Mouse (Mus musculus): ENCODE data around the gene Car10. TPM values are rescaled to one million over a fixed set of nuclear protein-coding genes. Genes with fewer than 3 reads are reported as not detected.
"Not testable (repeated sequence)": the region's sequence is repeated elsewhere in the genome, so short reads cannot be mapped to it uniquely, and the experiment has no call there.

Car10 gene
- total RNA-seq, 1 experiment from 2014 or later, result not detected

DNA sequence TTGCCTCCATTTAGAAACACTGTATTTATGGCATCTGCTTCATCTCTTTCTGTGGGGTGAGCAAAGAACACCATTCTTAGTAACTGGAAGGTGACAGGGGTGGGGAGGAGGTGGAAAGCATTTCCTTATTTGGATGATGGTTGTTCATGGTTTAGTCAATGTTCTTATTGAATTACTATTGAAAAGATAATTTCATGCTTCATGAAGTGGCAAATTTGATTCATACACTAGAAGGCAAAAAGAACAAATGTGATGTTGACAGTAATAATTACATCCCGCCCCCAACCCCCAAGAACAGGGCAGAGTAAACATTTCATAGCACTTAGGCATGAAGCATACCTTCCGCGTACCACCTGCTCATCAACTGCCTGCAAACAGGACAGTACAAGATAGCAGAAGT, 239.9 kb downstream of the Car10 start:
- ATAC-seq (replicated peaks in 1 of 2; ENCODE audit: insufficient read depth in 1 of 2, low FRiP score in 2 of 2, low TSS enrichment in 1 of 2, low read depth in 1 of 2, poor library complexity in 2 of 2, severe bottlenecking in 2 of 2), result no peak

DNA sequence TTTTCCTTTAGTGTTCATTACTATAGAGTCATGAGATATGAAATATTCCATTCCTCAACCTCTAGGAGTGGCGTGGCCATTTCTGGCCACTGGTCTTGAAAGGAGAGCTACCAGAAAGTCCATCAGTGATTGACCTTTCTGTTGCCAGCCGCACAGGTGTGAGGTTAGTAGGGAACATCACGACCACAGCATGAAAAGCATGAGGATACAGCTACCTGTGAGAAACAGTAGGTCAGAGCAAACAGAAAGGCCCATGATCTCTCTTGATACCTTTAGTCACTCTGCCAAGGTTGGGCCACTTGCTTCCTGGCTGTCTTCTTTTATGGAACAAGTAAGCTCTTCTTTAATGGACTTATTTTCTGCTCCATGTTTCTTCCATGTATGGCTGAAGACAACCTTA, 246.1 kb downstream of the Car10 start:
- no peak for ATAC-seq (replicated peaks in 1 of 2; ENCODE audit: insufficient read depth in 1 of 2, low FRiP score in 2 of 2, low TSS enrichment in 1 of 2, low read depth in 1 of 2, poor library complexity in 2 of 2, severe bottlenecking in 2 of 2)

DNA sequence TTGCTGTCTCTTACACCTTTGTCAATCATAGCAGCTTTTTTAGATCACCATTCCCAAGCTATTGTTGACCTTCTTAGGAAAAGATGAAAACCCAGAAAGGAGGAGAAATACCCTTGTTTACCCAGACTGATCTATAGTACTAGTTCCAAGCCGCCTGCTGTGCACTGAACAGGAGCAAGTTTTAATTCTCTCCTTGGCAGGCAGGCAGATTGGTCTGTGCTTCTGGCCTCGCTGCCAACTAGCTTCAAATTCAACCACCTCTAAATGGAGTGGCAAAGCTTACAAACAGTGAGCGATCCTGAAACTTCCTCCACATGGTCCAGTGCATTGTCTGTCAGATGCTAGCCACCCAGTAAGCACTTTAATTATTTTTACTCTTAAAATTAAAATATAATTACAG, 247.0 kb downstream of the Car10 start:
- ATAC-seq (replicated peaks in 1 of 2; ENCODE audit: insufficient read depth in 1 of 2, low FRiP score in 2 of 2, low TSS enrichment in 1 of 2, low read depth in 1 of 2, poor library complexity in 2 of 2, severe bottlenecking in 2 of 2), result no peak

DNA sequence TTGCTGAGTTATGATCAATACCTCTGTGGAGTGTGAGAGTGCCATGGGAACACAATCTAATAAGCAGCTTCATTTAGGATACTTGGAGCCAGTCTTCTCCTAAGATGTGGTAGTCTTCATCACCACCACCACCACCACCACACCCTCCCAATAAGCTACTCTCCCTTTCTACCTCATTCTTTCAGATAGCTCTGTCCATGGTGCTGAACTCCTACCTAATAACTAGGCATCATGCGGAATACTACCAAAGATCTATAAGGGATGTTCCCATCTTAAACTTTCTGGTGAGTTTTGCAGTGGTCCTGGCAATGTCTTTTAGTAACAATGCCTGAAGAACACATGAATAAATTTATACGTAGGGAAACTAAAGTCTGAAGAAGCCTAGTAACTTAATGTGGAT, 263.7 kb downstream of the Car10 start:
- ATAC-seq (replicated peaks in 1 of 2; ENCODE audit: insufficient read depth in 1 of 2, low FRiP score in 2 of 2, low TSS enrichment in 1 of 2, low read depth in 1 of 2, poor library complexity in 2 of 2, severe bottlenecking in 2 of 2), result no peak

DNA sequence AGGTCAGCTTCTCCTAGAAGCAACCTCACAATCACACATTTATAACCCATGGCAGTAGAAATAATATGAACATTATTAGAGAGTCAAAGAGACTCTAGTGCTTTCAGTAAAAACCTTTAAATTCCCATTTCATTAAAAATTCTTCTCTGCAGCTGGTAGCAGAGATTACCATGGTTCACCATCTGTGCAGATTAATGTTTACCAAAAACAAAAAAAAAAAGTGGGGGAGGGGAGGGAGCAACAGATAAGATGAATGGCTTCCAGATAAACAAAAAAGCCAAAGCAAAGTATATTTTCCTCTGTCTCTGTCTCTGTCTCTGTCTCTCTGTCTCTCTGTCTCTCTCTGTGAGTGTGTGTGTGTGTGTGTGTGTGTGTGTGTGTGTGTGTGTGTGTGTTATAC, 266.3 kb downstream of the Car10 start:
- no peak for ATAC-seq (replicated peaks in 1 of 2; ENCODE audit: insufficient read depth in 1 of 2, low FRiP score in 2 of 2, low TSS enrichment in 1 of 2, low read depth in 1 of 2, poor library complexity in 2 of 2, severe bottlenecking in 2 of 2)

DNA sequence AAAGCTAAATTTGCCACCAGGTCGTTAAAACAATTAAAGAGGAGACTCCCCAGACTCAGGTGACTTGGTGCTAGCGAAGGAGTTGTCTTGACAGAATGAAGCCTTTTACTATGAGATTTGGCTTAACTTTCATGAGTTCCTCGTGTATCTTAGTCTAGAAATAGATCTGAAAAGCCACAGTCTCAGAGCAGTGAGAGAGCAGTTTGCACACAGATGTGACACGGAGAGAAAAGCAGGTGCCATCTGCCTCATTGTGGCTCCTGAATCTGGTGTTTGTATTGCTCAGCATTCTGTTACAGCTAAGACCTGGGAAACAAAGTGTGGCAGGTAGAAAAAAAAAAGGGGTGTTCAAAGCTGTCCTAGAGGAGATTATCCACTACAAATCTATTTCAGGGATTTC, 269.4 kb downstream of the Car10 start:
- ATAC-seq (replicated peaks in 1 of 2; ENCODE audit: insufficient read depth in 1 of 2, low FRiP score in 2 of 2, low TSS enrichment in 1 of 2, low read depth in 1 of 2, poor library complexity in 2 of 2, severe bottlenecking in 2 of 2), result no peak

DNA sequence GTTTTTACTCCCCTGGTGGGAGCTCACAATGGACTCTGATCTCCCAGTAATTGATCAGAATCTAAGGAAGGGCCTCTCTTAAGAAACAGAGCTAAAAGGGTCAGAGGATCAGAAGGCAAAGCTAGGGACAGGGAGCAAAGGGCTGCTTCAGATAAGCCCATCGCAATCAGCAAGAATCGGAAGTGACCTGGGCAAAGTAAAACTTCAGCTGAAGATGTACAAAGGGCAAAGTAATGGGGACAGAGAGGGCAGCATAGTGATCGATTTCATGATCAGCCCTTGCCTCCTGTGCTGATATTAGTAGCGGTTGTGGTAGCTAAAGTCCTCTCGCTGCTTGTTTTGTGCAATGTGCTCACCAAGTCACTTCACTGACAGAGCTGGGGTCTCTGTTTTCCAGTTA, 269.9 kb downstream of the Car10 start:
- ATAC-seq (replicated peaks in 1 of 2; ENCODE audit: insufficient read depth in 1 of 2, low FRiP score in 2 of 2, low TSS enrichment in 1 of 2, low read depth in 1 of 2, poor library complexity in 2 of 2, severe bottlenecking in 2 of 2), result no peak

DNA sequence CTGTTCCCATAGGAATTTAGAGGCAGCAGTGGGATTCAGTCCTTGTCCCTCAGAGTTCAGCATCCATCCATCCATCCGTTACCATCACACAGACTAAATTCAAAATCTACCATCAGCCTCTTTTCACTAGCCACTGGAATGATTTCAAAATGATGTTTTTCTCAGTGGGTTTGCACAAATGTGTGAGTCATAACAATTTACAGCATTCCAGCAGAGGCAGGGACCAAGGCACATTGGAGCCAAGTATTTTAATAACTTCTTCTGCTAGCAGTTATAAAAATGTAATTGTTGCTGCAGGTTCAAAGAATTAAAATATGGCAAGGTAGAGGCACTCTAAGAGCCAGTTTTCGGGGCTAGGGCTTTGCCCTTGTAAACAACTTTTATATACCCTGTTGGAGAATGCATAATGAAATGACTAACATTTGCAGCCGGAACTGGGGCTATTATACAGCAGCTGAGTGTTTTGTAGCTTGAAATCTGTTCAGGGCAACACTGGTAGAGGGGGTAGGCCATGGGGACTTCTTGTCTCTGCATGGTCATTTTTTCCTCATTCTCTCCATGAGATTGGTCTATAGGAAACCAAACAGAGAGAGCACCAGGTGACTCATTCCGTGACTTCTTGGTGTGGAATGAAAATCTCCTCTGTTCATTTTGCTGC, 276.0 kb downstream of the Car10 start:
- ATAC-seq (replicated peaks in 1 of 2; ENCODE audit: insufficient read depth in 1 of 2, low FRiP score in 2 of 2, low TSS enrichment in 1 of 2, low read depth in 1 of 2, poor library complexity in 2 of 2, severe bottlenecking in 2 of 2), result no peak

DNA sequence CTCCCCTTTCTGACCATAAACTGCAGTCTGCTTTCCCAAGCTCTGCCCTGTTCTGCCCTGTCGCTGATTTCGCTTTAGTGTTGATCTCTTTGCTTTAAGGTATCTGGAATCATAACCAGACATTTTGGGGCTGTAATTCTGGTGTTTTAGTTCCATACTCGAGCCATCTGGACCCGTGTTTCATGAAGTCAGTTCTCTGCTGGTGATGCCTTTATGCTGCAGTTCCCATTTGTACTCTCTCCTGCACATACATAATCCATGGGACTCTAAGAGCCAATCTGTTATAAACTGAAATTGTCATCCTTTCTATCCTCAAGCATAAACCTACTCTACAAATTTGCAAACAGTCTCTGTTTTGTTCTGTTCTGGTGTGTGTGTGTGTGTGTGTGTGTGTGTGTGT, 293.3 kb downstream of the Car10 start:
- ATAC-seq (replicated peaks in 1 of 2; ENCODE audit: insufficient read depth in 1 of 2, low FRiP score in 2 of 2, low TSS enrichment in 1 of 2, low read depth in 1 of 2, poor library complexity in 2 of 2, severe bottlenecking in 2 of 2), result no peak

DNA sequence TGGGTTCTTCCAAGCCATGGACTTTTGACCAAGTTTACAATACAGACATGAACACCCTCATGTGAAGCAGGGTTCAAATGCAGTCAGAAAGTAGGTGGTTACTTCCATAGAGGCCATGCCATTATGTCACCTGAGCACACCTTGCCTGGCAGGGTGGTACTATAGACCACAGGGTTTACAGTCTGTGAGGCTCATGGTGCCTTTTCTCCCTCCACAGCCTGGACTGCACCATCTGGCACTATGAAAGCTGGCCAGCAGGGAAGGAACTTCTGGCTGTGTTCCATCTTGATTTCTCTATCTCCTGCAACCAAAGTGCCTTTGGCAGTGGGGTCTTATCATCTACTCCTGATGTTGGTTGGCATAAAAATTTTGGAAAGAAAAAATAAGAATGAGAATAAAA, 295.5 kb downstream of the Car10 start:
- ATAC-seq (replicated peaks in 1 of 2; ENCODE audit: insufficient read depth in 1 of 2, low FRiP score in 2 of 2, low TSS enrichment in 1 of 2, low read depth in 1 of 2, poor library complexity in 2 of 2, severe bottlenecking in 2 of 2), result not testable (repeated sequence)

DNA sequence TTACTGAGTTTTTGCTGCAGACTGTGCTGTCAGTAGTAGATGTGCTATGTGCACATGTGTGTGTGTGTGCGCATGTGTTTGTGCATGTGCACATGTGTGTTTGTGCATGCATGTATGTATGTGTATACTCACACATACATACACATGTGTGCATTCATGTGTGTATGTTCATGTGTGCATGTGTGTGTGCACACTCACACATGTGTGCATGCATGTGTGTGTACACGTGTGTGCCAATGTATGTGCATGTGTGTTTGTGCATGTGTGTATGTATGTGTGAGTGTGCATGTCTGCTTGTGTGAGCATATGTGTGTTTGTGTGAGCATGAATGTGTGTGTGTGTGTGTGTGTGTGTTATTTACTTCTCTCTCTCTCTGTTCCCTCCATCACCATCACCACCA, 298.5 kb downstream of the Car10 start:
- ATAC-seq (replicated peaks in 1 of 2; ENCODE audit: insufficient read depth in 1 of 2, low FRiP score in 2 of 2, low TSS enrichment in 1 of 2, low read depth in 1 of 2, poor library complexity in 2 of 2, severe bottlenecking in 2 of 2), result no peak

DNA sequence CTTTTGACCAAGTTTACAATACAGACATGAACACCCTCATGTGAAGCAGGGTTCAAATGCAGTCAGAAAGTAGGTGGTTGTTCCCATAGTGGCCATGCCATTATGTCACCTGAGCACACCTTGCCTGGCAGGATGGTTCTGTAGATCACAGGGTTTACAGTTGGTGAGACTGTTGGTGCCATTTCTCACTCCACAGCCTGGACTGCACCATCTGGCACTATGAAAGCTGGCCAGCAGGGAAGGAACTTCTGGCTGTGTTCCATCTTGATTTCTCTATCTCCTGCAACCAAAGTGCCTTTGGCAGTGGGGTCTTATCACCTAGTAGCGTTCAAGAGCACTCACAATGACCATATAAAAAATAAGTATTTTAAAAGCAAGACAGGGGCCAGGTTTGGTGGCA, 303.3 kb downstream of the Car10 start:
- not testable (repeated sequence) for ATAC-seq (replicated peaks in 1 of 2; ENCODE audit: insufficient read depth in 1 of 2, low FRiP score in 2 of 2, low TSS enrichment in 1 of 2, low read depth in 1 of 2, poor library complexity in 2 of 2, severe bottlenecking in 2 of 2)

DNA sequence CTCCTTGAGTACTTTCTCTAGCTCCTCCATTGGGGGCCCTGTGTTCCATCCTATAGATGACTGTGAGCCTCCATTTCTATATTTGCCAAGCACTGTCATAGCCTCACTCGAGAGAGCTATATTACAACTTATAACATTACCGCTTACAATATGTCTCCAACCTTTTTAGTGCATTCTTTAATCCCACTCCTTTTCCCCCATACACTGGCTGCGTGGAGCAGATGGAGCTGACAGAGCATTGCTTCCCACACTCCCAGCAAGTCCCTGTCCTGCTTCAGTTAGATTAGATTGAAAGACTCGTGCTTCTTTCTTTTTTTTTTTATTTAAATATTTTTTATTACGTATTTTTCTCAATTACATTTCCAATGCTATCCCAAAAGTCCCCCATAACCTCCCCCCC, 310.2 kb downstream of the Car10 start:
- no peak for ATAC-seq (replicated peaks in 1 of 2; ENCODE audit: insufficient read depth in 1 of 2, low FRiP score in 2 of 2, low TSS enrichment in 1 of 2, low read depth in 1 of 2, poor library complexity in 2 of 2, severe bottlenecking in 2 of 2)

DNA sequence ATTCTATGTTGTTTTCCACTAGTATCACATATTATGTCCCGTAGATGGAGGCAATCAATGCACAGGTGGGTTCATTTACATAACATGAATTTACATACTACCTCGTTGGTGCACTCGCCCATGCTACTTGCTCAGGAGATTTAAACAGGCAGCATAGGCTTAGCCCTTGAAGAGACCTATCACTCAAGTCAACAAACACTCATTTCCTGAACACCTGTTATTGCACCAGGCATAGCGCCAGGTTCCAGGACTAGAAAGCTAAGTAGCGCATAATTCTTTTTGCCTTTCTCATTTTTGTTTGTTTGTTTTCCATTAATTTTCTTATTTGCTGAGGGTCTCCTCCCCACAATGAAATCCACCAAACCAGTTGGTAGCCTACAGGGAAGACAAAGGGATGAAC, 333.7 kb downstream of the Car10 start:
- ATAC-seq (replicated peaks in 1 of 2; ENCODE audit: insufficient read depth in 1 of 2, low FRiP score in 2 of 2, low TSS enrichment in 1 of 2, low read depth in 1 of 2, poor library complexity in 2 of 2, severe bottlenecking in 2 of 2), result no peak

DNA sequence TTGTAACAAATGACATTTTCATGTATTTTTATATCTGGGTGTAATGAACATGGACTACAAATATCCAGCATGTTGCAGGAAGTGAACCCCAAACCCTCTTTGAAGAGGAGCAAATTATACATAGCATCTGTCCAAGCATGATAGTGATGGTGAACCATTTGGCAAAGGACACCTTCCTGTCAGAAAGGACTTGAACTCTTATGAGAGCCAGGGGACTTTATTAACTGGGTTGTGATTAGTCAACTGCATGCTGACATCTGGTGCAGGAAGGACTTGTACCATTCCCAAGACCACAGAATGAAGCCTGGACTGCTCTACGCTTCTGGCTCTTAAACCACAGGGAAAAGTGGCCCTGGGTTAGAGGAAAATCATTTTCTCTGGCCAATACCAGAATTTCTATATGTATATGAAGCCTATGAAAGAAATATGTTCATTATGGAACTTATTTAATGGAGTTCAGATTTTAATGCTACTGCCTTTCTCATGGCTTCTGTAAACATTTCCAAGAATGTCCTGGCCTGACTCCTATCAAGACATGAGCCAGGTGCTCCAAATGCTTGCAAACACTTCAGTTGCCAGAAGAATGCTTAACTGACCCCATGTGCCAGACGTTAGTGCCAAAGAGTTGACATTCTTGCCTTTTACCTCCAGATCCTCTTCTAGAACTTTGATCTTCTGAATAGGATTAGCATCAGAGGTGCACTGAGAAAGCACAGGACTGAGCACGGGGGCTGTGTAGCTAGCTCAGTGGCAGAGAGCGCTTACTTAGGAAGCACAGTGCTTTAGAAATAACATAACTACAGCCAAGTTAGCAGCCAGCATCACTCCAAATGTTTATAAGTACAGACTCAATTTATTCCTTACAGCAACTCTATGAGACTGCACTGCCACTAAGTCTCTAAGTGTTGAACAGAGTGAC, 337.4 kb downstream of the Car10 start:
- no peak for ATAC-seq (replicated peaks in 1 of 2; ENCODE audit: insufficient read depth in 1 of 2, low FRiP score in 2 of 2, low TSS enrichment in 1 of 2, low read depth in 1 of 2, poor library complexity in 2 of 2, severe bottlenecking in 2 of 2)

DNA sequence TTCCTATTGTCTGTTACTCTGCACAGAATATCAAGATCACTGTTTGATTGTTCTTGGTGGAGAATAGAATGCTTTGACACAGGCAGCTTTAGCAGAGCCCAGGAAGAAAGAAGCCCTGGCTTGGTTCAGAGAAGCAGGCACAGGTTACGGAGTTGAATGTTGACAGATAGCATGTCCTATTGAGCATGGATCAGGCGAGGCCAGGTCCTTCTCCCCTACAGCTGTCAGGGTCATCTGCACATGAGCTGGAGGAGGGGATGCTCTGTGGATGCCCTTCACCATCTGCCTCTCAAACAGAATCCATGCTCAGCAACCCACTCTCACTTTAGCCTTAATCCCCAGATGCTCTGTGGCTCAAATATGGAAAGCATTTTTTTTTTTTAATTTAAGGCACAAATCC, 339.1 kb downstream of the Car10 start:
- ATAC-seq (replicated peaks in 1 of 2; ENCODE audit: insufficient read depth in 1 of 2, low FRiP score in 2 of 2, low TSS enrichment in 1 of 2, low read depth in 1 of 2, poor library complexity in 2 of 2, severe bottlenecking in 2 of 2), result no peak

DNA sequence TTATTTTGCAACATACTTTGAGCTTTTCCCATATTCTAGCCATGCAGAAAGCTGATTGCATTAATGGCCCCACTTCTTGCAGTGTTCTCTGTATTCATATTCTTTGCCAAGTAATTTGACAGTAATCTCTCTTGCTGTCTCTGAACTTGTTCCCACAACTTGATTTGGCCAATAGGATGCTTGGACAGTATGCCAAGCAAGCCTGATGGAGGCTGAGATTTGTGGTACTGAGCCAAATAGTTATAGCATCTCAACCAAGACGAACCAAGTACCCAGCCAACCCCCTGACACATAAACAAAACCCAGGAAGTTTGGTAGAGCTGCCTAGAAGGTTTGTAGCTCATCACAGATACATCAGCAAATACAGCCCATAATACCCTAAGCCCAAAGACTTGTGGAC, 342.6 kb downstream of the Car10 start:
- no peak for ATAC-seq (replicated peaks in 1 of 2; ENCODE audit: insufficient read depth in 1 of 2, low FRiP score in 2 of 2, low TSS enrichment in 1 of 2, low read depth in 1 of 2, poor library complexity in 2 of 2, severe bottlenecking in 2 of 2)

DNA sequence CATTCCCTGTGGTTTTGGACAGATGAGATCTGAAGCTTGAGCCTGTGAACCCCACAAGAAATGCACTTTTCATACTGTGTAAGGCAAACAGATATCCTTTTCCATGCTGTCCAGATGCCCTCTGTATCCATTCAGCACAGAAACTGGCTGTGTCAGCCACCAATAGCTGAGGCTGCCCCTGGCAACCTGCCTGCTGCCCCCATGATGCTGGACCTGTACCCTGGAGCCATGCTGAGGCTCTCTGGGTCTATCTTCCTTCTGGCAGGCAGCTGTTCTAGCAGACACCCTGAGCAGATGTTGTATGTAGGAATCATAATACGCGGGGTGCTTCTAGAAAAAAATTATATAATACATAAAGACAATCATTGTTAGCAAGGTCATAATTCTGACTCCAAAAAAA, 345.9 kb downstream of the Car10 start:
- ATAC-seq (replicated peaks in 1 of 2; ENCODE audit: insufficient read depth in 1 of 2, low FRiP score in 2 of 2, low TSS enrichment in 1 of 2, low read depth in 1 of 2, poor library complexity in 2 of 2, severe bottlenecking in 2 of 2), result no peak

DNA sequence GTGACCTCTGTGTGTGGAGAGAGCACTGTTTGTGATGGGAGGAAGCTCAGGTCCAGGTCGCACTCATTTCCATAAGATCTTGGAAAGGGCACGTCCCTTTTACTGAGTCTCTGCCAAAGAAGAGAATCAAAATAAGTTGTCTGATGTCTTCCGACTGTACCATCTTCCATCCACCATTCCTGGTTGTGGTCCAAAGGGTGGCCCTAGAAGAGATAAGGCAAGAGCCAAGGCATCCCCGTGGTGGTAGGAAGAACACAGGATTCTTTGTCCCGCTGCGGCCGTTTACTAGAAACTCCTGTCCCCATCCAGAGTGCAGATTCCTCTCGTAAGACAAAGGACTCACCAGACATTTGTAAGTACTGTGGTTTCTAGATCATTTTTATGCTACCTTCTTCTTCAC, 346.9 kb downstream of the Car10 start:
- ATAC-seq (replicated peaks in 1 of 2; ENCODE audit: insufficient read depth in 1 of 2, low FRiP score in 2 of 2, low TSS enrichment in 1 of 2, low read depth in 1 of 2, poor library complexity in 2 of 2, severe bottlenecking in 2 of 2), result no peak
